Mouse (Mus musculus): ENCODE results near the gene Snrnp40. TPM values are rescaled to one million over a fixed set of nuclear protein-coding genes. Genes with fewer than 3 reads are reported as not detected.
A peak's percentile ranks its signal among the peaks of the same experiment; 100 is the strongest.

Gene Snrnp40
- polyA plus RNA-seq, 1 experiment from 2014 or later = 108 TPM

DNA sequence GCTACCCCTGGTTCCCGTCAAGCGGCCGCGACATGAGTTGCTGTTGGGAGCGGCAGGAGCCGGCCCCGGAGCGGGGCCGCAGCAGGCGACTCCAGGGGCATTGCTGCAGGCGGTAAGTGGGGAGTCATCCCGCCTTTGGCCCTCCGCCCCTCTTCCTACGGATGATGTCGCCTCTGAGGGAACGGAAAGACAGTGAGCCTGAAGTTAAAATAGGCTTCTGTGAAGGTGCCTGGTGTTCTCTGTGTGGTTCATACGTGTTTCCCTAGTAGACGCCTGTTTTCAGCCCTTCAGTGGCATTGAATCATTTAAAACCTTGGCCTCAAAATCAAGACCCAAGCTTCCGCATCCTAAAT, 282 bp downstream of the Snrnp40 start:
- WGBS = under 1% methylated on average over 19 of the region's 19 CpGs
- Histone ChIP-seq H3K4me1 (replicated peaks; ENCODE audit: insufficient read depth, low read length) (peaks cover 14% of the 10 kb centered on the region; the same call in 1 of the 2 replicates), H3K9ac (ENCODE audit: low read depth, low read length) (peak overlapping the region; percentile 88), H3K27ac (peak overlapping the region; percentile 71; the same call in 1 of the 2 replicates), H3K4me3 (replicated peaks; ENCODE audit: low read depth, low read length) (peak overlapping the region; percentile 83), H3K9me3 (replicated peaks; ENCODE audit: low read length) (no peaks in the 10 kb centered on the region), H3K27me3 (ENCODE audit: insufficient read depth, low read length) (no peaks in the 10 kb centered on the region), H3K36me3 (ENCODE audit: insufficient read depth, low read length) (peaks cover 20% of the 10 kb centered on the region), H3K4me2 (ENCODE audit: low read length) (peak overlapping the region; percentile 62)
- DNase-seq (ENCODE audit: low spot score) (no peak), ATAC-seq (replicated peaks; ENCODE audit: low FRiP score, low read depth) (peak; percentile 31; the same call in 1 of the 2 replicates)
- TF ChIP-seq CTCF (IDR thresholded peaks at IDR 0.05; ENCODE audit: low read depth) = no peak

DNA sequence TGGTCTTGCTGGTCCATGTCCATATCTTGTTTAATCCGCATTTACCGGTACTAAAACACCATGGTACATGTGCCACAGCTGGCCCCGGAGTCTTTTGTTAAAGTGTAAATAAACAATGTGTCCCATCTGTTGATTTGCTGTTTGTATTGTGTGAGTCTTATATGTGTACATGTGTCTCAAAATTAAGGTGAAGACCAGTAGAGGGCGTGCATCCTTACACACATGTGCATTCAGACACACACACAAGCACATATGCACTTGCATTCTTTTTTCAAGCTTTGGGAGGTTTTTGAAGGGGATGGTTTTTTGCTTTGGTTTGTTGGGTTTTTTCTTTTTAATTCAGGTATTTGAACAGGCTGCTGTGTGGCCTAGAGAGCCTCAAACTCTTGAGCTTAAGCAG, 16.7 kb downstream of the Snrnp40 start:
- Histone ChIP-seq H3K36me3 (ENCODE audit: insufficient read depth, low read length) (peaks cover 40% of the 10 kb centered on the region), H3K4me2 (ENCODE audit: low read length) (no peak overlapping the region), H3K4me3 (replicated peaks; ENCODE audit: low read depth, low read length) (no peak overlapping the region), H3K9me3 (replicated peaks; ENCODE audit: low read length) (no peaks in the 10 kb centered on the region), H3K27ac (no peak overlapping the region), H3K9ac (ENCODE audit: low read depth, low read length) (no peak overlapping the region), H3K4me1 (replicated peaks; ENCODE audit: insufficient read depth, low read length) (no peaks in the 10 kb centered on the region), H3K27me3 (ENCODE audit: insufficient read depth, low read length) (no peaks in the 10 kb centered on the region)
- ATAC-seq (replicated peaks; ENCODE audit: low FRiP score, low read depth) (no peak), DNase-seq (ENCODE audit: low spot score) (peak; percentile 16)
- 93% methylated on average over 4 of the region's 4 CpGs for WGBS
- peak; percentile 51 for TF ChIP-seq CTCF (IDR thresholded peaks at IDR 0.05; ENCODE audit: low read depth)

- TF ChIP-seq CTCF (IDR thresholded peaks at IDR 0.05; ENCODE audit: low read depth) = peak; percentile 11; the same call in 1 of the 2 replicates
- Histone ChIP-seq H3K9me3 (replicated peaks; ENCODE audit: low read length) (no peaks in the 10 kb centered on the region), H3K27me3 (ENCODE audit: insufficient read depth, low read length) (no peaks in the 10 kb centered on the region), H3K9ac (ENCODE audit: low read depth, low read length) (no peak overlapping the region), H3K4me2 (ENCODE audit: low read length) (no peak overlapping the region), H3K27ac (no peak overlapping the region), H3K4me3 (replicated peaks; ENCODE audit: low read depth, low read length) (no peak overlapping the region), H3K4me1 (replicated peaks; ENCODE audit: insufficient read depth, low read length) (no peaks in the 10 kb centered on the region), H3K36me3 (ENCODE audit: insufficient read depth, low read length) (peaks cover 40% of the 10 kb centered on the region)
- ATAC-seq (replicated peaks; ENCODE audit: low FRiP score, low read depth) = no peak
- DNase-seq (ENCODE audit: low spot score) = no peak
- 76% methylated on average over 4 of the region's 4 CpGs for WGBS
These were observed 17.6 kb downstream of the Snrnp40 start for GRCm38 (mm10) chr4:130377500-130377899.

DNA sequence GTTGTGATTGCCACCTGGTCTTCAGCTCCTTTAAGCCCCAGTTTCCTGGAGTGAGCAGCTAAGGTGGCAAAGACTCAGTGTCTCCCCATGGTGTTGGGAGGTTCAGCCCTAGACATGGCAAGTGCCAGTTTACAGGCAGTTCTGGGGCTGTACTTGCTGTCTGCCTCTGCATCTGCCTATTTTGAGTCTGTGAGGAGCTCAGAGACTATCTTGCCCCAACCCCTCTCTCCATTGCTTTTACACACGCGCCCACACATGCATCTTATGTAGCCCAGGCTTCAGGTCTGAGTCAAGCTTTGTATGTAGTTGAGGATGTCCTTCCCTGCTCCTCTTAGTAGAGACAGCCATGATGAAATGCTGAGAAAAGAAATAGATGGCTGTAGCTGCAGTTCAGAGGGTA, 19.2 kb downstream of the Snrnp40 start:
- DNase-seq (ENCODE audit: low spot score) (no peak), ATAC-seq (replicated peaks; ENCODE audit: low FRiP score, low read depth) (no peak)
- Histone ChIP-seq H3K9ac (ENCODE audit: low read depth, low read length) (no peak overlapping the region), H3K4me3 (replicated peaks; ENCODE audit: low read depth, low read length) (no peak overlapping the region), H3K4me2 (ENCODE audit: low read length) (no peak overlapping the region), H3K27ac (no peak overlapping the region), H3K4me1 (replicated peaks; ENCODE audit: insufficient read depth, low read length) (no peaks in the 10 kb centered on the region), H3K36me3 (ENCODE audit: insufficient read depth, low read length) (peaks cover 46% of the 10 kb centered on the region), H3K9me3 (replicated peaks; ENCODE audit: low read length) (no peaks in the 10 kb centered on the region), H3K27me3 (ENCODE audit: insufficient read depth, low read length) (no peaks in the 10 kb centered on the region)
- 100% methylated on average over 2 of the region's 2 CpGs for WGBS
- TF ChIP-seq CTCF (IDR thresholded peaks at IDR 0.05; ENCODE audit: low read depth) = no peak

GRCm38 (mm10) chr4:130380418-130380817, 20.5 kb downstream of the Snrnp40 start:
- Histone ChIP-seq H3K27ac (no peak overlapping the region), H3K4me2 (ENCODE audit: low read length) (no peak overlapping the region), H3K9me3 (replicated peaks; ENCODE audit: low read length) (no peaks in the 10 kb centered on the region), H3K9ac (ENCODE audit: low read depth, low read length) (no peak overlapping the region), H3K27me3 (ENCODE audit: insufficient read depth, low read length) (no peaks in the 10 kb centered on the region), H3K36me3 (ENCODE audit: insufficient read depth, low read length) (peaks cover 39% of the 10 kb centered on the region; the same call in 1 of the 2 replicates), H3K4me3 (replicated peaks; ENCODE audit: low read depth, low read length) (no peak overlapping the region), H3K4me1 (replicated peaks; ENCODE audit: insufficient read depth, low read length) (no peaks in the 10 kb centered on the region)
- no peak for ATAC-seq (replicated peaks; ENCODE audit: low FRiP score, low read depth)
- peak; percentile 14; the same call in 1 of the 2 replicates for TF ChIP-seq CTCF (IDR thresholded peaks at IDR 0.05; ENCODE audit: low read depth)
- 89% methylated on average over 2 of the region's 2 CpGs for WGBS
- no peak for DNase-seq (ENCODE audit: low spot score)

- Histone ChIP-seq H3K4me1 (replicated peaks; ENCODE audit: insufficient read depth, low read length) (no peaks in the 10 kb centered on the region), H3K27ac (no peak overlapping the region), H3K9me3 (replicated peaks; ENCODE audit: low read length) (no peaks in the 10 kb centered on the region), H3K4me3 (replicated peaks; ENCODE audit: low read depth, low read length) (no peak overlapping the region), H3K9ac (ENCODE audit: low read depth, low read length) (no peak overlapping the region), H3K36me3 (ENCODE audit: insufficient read depth, low read length) (peaks cover 35% of the 10 kb centered on the region; the same call in 1 of the 2 replicates), H3K27me3 (ENCODE audit: insufficient read depth, low read length) (no peaks in the 10 kb centered on the region), H3K4me2 (ENCODE audit: low read length) (no peak overlapping the region)
- TF ChIP-seq CTCF (IDR thresholded peaks at IDR 0.05; ENCODE audit: low read depth) = no peak
- DNase-seq (ENCODE audit: low spot score) (no peak), ATAC-seq (replicated peaks; ENCODE audit: low FRiP score, low read depth) (no peak)
- 80% methylated on average over 3 of the region's 3 CpGs for WGBS
These were observed 27.3 kb downstream of the Snrnp40 start for GRCm38 (mm10) chr4:130387256-130387655.

DNA sequence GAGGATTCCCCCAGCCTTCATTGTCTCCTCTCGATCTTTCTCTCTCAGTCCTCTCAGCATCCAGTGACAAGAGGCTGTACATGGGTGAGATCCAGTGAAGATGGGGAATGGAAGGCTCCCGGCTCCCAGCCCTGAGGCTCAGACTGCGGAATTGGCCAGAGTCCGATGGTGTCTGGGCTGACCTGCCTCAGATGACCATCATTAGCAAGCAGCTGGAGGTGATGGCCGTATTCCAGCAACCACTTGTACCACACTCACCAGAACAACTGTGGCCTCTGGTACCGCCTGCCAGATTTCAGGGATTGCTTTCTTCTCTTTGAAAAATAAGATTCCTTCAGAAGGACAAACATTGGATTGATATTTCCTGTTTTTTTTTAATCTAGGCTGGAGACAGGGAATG, 29.6 kb downstream of the Snrnp40 start:
- H3K27ac ChIP-seq = no peak overlapping the region
- ATAC-seq (replicated peaks; ENCODE audit: low FRiP score, low read depth) (no peak), DNase-seq (ENCODE audit: low spot score) (no peak)
- no peak for TF ChIP-seq CTCF (IDR thresholded peaks at IDR 0.05; ENCODE audit: low read depth)
- H3K9ac ChIP-seq (ENCODE audit: low read depth, low read length) = no peak overlapping the region
- H3K27me3 ChIP-seq (ENCODE audit: insufficient read depth, low read length) = no peaks in the 10 kb centered on the region
- H3K9me3 ChIP-seq (replicated peaks; ENCODE audit: low read length) = no peaks in the 10 kb centered on the region
- H3K4me2 ChIP-seq (ENCODE audit: low read length) = no peak overlapping the region
- H3K36me3 ChIP-seq (ENCODE audit: insufficient read depth, low read length) = peaks cover 21% of the 10 kb centered on the region; the same call in 1 of the 2 replicates
- H3K4me1 ChIP-seq (replicated peaks; ENCODE audit: insufficient read depth, low read length) = no peaks in the 10 kb centered on the region
- H3K4me3 ChIP-seq (replicated peaks; ENCODE audit: low read depth, low read length) = no peak overlapping the region
- WGBS = 58% methylated on average over 6 of the region's 6 CpGs

Data from kidney, postnatal 0 days (tissue).